Mouse (Mus musculus): ENCODE measurements around the gene Tjp2. TPM values are rescaled to one million over a fixed set of nuclear protein-coding genes. Genes with fewer than 3 reads are reported as not detected.

The Tjp2 gene
- polyA plus RNA-seq, 1 experiment, result 11.4 TPM

GRCm38 (mm10) chr19:24122647-24123046, 102.2 kb downstream of the Tjp2 start:
- Histone ChIP-seq H3K27ac (ENCODE audit: control insufficient read depth, insufficient read depth, low read depth, low read length, poor library complexity) (no peak overlapping the region), H3K4me1 (ENCODE audit: control insufficient read depth, insufficient read depth, low read length) (no peaks in the 10 kb centered on the region), H3K4me3 (replicated peaks; ENCODE audit: control insufficient read depth, low read depth, low read length) (no peak overlapping the region)
- 65% methylated on average over 9 of the region's 9 CpGs for WGBS
- TF ChIP-seq CTCF (IDR thresholded peaks at IDR 0.05; ENCODE audit: control insufficient read depth, insufficient read depth, low read length), result no peak
- TF ChIP-seq POLR2A (IDR thresholded peaks at IDR 0.05; ENCODE audit: borderline replicate concordance, control insufficient read depth, low read depth, low read length), result no peak

- Histone ChIP-seq H3K4me3 (replicated peaks; ENCODE audit: control insufficient read depth, low read depth, low read length) (no peak overlapping the region), H3K4me1 (ENCODE audit: control insufficient read depth, insufficient read depth, low read length) (no peaks in the 10 kb centered on the region), H3K27ac (ENCODE audit: control insufficient read depth, insufficient read depth, low read depth, low read length, poor library complexity) (no peak overlapping the region)
- TF ChIP-seq CTCF (IDR thresholded peaks at IDR 0.05; ENCODE audit: control insufficient read depth, insufficient read depth, low read length) (no peak), POLR2A (IDR thresholded peaks at IDR 0.05; ENCODE audit: borderline replicate concordance, control insufficient read depth, low read depth, low read length) (no peak)
- 78% methylated on average over 4 of the region's 4 CpGs for WGBS
These were observed 104.0 kb downstream of the Tjp2 start for GRCm38 (mm10) chr19:24120811-24121210.

DNA sequence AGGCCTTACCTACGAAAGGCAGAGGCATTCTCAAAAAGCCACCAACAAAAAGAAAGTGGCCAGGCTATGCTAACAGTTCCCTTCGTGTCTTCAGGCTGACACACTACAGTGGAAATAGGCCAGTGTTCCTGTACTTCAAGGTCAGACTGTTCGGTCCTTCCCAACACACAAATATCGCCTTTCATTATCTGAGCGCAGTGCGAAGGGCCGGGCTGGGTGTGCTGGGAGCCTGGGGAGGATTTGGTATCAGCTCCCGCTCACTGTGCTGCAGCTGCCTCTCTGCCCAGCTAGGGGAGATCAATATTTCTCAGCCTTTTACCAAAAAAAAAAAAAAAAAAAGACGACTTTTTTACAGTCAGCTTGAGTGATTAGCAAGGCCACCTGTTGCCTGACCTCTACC, 106.1 kb downstream of the Tjp2 start:
- WGBS, result 87% methylated on average over 9 of the region's 9 CpGs
- no peaks in the 10 kb centered on the region for H3K4me1 ChIP-seq (ENCODE audit: control insufficient read depth, insufficient read depth, low read length)
- no peak for TF ChIP-seq POLR2A (IDR thresholded peaks at IDR 0.05; ENCODE audit: borderline replicate concordance, control insufficient read depth, low read depth, low read length)
- H3K4me3 ChIP-seq (replicated peaks; ENCODE audit: control insufficient read depth, low read depth, low read length), result no peak overlapping the region
- no peak overlapping the region for H3K27ac ChIP-seq (ENCODE audit: control insufficient read depth, insufficient read depth, low read depth, low read length, poor library complexity)

DNA sequence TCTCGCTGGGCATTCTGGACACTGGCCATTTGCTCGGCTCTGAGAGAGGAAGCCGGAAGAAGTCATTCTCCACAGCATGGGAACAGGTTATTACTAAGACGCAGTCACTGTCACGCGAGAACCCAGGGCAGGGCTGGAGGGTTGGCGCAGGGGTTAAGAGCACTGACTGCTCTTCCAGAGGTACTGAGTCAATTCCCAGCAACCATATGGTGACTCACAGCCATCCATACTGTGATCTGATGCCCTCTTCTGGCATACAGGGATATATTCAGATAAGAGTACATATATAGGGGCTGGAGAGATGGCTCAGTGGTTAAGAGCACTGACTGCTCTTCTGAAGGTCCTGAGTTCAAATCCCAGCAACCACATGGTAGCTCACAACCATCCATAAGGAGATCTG, 113.2 kb downstream of the Tjp2 start:
- Histone ChIP-seq H3K4me3 (replicated peaks; ENCODE audit: control insufficient read depth, low read depth, low read length) (no peak overlapping the region), H3K4me1 (ENCODE audit: control insufficient read depth, insufficient read depth, low read length) (no peaks in the 10 kb centered on the region), H3K27ac (ENCODE audit: control insufficient read depth, insufficient read depth, low read depth, low read length, poor library complexity) (no peak overlapping the region)
- TF ChIP-seq POLR2A (IDR thresholded peaks at IDR 0.05; ENCODE audit: borderline replicate concordance, control insufficient read depth, low read depth, low read length), result no peak
- no peak for TF ChIP-seq CTCF (IDR thresholded peaks at IDR 0.05; ENCODE audit: control insufficient read depth, insufficient read depth, low read length)
- 89% methylated on average over 7 of the region's 7 CpGs for WGBS

DNA sequence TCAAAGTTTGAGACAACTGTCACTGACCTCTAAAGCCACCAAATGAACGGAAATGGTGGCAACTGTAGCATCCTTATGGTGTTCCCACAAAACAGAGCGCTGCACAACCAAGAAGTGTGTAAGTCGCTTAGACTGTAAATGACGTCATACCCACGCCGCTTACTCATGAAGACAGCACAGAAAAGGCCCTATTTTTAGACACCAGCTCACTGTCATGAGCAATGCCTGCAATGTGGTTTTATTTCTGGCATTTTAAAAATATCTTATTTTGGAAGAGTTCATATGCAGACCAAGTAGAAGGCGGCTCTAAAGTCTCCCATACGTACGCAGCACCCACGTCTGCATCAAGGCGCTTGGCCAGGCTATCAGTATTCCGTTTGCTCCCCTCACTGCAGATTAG, 117.1 kb downstream of the Tjp2 start:
- Histone ChIP-seq H3K4me1 (ENCODE audit: control insufficient read depth, insufficient read depth, low read length) (no peaks in the 10 kb centered on the region), H3K4me3 (replicated peaks; ENCODE audit: control insufficient read depth, low read depth, low read length) (no peak overlapping the region), H3K27ac (ENCODE audit: control insufficient read depth, insufficient read depth, low read depth, low read length, poor library complexity) (no peak overlapping the region)
- 85% methylated on average over 12 of the region's 12 CpGs for WGBS
- no peak for TF ChIP-seq CTCF (IDR thresholded peaks at IDR 0.05; ENCODE audit: control insufficient read depth, insufficient read depth, low read length)

DNA sequence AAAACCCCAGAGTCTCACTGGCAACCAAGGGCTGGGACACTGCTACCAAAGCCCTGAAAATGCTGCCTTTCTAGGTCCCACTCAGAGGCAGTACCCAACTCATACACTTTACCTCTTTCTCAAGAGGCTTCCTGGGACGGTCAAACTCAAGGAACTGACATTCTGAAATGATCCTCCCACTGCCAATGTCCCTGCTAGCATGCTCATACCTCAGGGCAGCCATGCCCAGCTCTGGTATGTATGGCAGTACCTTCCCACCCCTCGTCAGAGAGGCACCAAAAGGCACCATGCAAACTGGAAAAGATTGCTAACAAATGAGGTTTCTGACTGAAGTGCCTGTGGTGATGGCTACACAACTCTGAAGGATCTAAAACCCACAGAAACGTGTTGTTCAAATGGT, 121.0 kb downstream of the Tjp2 start:
- Histone ChIP-seq H3K4me3 (replicated peaks; ENCODE audit: control insufficient read depth, low read depth, low read length) (no peak overlapping the region), H3K27ac (ENCODE audit: control insufficient read depth, insufficient read depth, low read depth, low read length, poor library complexity) (no peak overlapping the region), H3K4me1 (ENCODE audit: control insufficient read depth, insufficient read depth, low read length) (no peaks in the 10 kb centered on the region)
- WGBS, result 75% methylated on average over 3 of the region's 3 CpGs
- TF ChIP-seq POLR2A (IDR thresholded peaks at IDR 0.05; ENCODE audit: borderline replicate concordance, control insufficient read depth, low read depth, low read length), result no peak
- TF ChIP-seq CTCF (IDR thresholded peaks at IDR 0.05; ENCODE audit: control insufficient read depth, insufficient read depth, low read length), result no peak

GRCm38 (mm10) chr19:24102562-24103126, 122.2 kb downstream of the Tjp2 start:
- H3K27ac ChIP-seq (ENCODE audit: control insufficient read depth, insufficient read depth, low read depth, low read length, poor library complexity), result no peak overlapping the region
- no peaks in the 10 kb centered on the region for H3K4me1 ChIP-seq (ENCODE audit: control insufficient read depth, insufficient read depth, low read length)
- 85% methylated on average over 10 of the region's 10 CpGs for WGBS
- H3K4me3 ChIP-seq (replicated peaks; ENCODE audit: control insufficient read depth, low read depth, low read length), result no peak overlapping the region
- no peak for TF ChIP-seq POLR2A (IDR thresholded peaks at IDR 0.05; ENCODE audit: borderline replicate concordance, control insufficient read depth, low read depth, low read length)
- TF ChIP-seq CTCF (IDR thresholded peaks at IDR 0.05; ENCODE audit: control insufficient read depth, insufficient read depth, low read length), result no peak

- H3K4me3 ChIP-seq (replicated peaks; ENCODE audit: control insufficient read depth, low read depth, low read length), result no peak overlapping the region
- H3K4me1 ChIP-seq (ENCODE audit: control insufficient read depth, insufficient read depth, low read length), result no peaks in the 10 kb centered on the region
- 76% methylated on average over 6 of the region's 6 CpGs for WGBS
- H3K27ac ChIP-seq (ENCODE audit: control insufficient read depth, insufficient read depth, low read depth, low read length, poor library complexity), result no peak overlapping the region
- no peak for TF ChIP-seq POLR2A (IDR thresholded peaks at IDR 0.05; ENCODE audit: borderline replicate concordance, control insufficient read depth, low read depth, low read length)
- TF ChIP-seq CTCF (IDR thresholded peaks at IDR 0.05; ENCODE audit: control insufficient read depth, insufficient read depth, low read length), result no peak
These were observed 123.6 kb downstream of the Tjp2 start for GRCm38 (mm10) chr19:24101183-24101582.

GRCm38 (mm10) chr19:24098691-24099090, 126.1 kb downstream of the Tjp2 start:
- H3K4me1 ChIP-seq (ENCODE audit: control insufficient read depth, insufficient read depth, low read length), result no peaks in the 10 kb centered on the region

More at GRCm38 (mm10) chr19:24098691-24099090, 126.1 kb downstream of the Tjp2 start:
- Histone ChIP-seq H3K27ac (ENCODE audit: control insufficient read depth, insufficient read depth, low read depth, low read length, poor library complexity) (no peak overlapping the region), H3K4me3 (replicated peaks; ENCODE audit: control insufficient read depth, low read depth, low read length) (no peak overlapping the region)
- TF ChIP-seq CTCF (IDR thresholded peaks at IDR 0.05; ENCODE audit: control insufficient read depth, insufficient read depth, low read length) (no peak), POLR2A (IDR thresholded peaks at IDR 0.05; ENCODE audit: borderline replicate concordance, control insufficient read depth, low read depth, low read length) (no peak)
- 80% methylated on average over 10 of the region's 10 CpGs for WGBS

All from bone marrow, adult 2 months (tissue).